Mouse (Mus musculus) ES-CJ7 (cell line): ENCODE data around the gene Sgpp1.
"Not testable (repeated sequence)": the region's sequence is repeated elsewhere in the genome, so short reads cannot be mapped to it uniquely, and the experiment has no call there.

Source experiments
- DNase-seq: peaks from one replicate; pipeline ENCODE4 v3.0.0; 2011; ENCODE audit warnings: low read depth, low spot score

Sgpp1 gene

DNA sequence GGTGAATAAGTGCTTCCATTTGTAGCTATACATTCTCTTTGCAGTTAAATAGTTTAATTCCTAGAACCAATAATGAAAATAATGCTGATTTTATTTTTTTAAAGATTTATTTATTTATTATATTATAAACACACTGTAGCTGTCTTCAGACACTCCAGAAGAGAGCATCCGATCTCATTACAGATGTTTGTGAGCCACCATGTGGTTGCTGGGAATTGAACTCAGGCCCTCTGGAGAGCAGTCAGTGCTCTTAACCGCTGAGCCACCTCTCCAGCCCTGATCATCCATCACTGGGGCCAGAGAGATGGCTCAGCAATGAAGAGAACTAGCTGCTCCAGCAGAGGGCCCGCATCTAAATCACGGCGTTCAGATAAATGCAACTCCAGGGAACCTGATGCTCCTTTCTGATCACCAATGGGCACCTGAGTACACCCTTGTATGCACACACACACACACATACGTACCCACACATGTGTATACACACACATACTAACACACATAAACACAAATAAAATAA is 3.5 kb downstream of the Sgpp1 start:
- no peak for DNase-seq

- no peak for DNase-seq
Observed at GRCm38 (mm10) chr12:75731508-75731907, 4.0 kb downstream of the Sgpp1 start.

GRCm38 (mm10) chr12:75730458-75730857 is 5.1 kb downstream of the Sgpp1 start:
- DNase-seq, result no peak

GRCm38 (mm10) chr12:75729876-75730275 is 5.7 kb downstream of the Sgpp1 start:
- DNase-seq, result no peak

GRCm38 (mm10) chr12:75727333-75728125 is 8.0 kb downstream of the Sgpp1 start:
- DNase-seq, result no peak

DNA sequence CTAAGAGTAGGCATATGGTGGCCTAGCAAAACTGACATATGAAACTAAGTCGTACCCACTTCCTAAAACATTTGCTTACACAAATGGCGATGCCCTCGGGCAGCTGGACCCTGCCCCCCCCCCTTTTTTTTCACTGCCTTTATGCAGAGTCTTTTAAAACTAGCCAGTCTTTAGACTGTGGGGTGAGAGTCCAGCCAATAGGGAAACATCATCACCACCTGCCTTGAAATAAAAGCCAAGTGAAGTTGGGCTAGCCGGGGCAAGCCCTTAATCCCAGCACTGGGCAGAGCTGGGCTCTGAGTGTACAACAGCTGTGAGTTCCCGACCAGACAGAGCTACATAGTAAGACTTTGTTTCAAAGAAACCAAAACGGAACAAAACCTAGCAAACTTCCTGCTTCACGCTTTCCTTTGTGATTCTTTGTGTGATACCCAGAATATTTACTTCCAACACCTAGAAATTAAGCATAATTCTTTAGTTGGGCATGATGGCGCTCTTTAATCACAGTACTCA is 9.1 kb downstream of the Sgpp1 start:
- DNase-seq, result no peak

GRCm38 (mm10) chr12:75724621-75725324 is 10.8 kb downstream of the Sgpp1 start:
- DNase-seq, result peak; percentile 4

- no peak for DNase-seq
Observed at GRCm38 (mm10) chr12:75723839-75724463, 11.6 kb downstream of the Sgpp1 start.

GRCm38 (mm10) chr12:75721941-75722340 is 13.6 kb downstream of the Sgpp1 start:
- no peak for DNase-seq

DNA sequence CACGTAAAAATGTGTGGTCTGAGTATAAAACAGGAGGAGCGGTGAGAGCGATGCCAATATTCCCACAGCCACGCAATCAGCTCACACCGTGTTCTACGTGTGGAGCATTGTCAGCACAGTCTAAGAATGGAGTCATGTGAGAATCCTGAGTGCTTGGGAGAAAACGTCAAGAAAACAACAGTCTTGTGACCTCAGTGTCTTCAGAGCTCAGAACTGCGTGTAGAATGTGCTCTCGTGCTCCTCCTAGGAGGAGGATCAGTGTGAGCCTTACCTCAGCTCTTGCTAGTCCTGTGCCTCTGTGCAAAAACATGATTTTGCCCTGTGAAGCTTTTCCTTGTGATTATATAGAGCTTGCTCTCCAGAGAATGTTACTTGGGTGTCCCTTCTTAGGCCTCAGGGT is 14.5 kb downstream of the Sgpp1 start:
- DNase-seq, result no peak

DNA sequence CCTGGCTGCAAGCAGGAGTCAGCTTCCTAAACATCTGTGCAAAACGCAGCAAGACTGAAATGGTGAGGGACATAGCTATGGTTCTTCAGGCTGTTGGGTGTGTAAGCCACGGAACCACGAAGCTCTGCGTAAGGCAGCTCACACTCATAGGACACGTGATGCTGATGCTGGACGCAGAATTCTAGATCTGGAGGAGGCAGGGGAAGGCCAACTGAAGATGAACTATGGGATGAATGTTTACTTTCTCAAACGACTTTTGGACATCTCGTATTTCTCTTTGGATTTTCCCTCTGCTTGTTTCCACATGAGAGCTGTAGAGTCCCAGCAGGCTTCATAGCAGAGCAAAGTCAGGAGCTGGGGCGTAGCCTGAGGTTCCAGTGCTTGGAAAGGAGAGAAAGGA is 21.9 kb downstream of the Sgpp1 start:
- DNase-seq, result no peak

DNA sequence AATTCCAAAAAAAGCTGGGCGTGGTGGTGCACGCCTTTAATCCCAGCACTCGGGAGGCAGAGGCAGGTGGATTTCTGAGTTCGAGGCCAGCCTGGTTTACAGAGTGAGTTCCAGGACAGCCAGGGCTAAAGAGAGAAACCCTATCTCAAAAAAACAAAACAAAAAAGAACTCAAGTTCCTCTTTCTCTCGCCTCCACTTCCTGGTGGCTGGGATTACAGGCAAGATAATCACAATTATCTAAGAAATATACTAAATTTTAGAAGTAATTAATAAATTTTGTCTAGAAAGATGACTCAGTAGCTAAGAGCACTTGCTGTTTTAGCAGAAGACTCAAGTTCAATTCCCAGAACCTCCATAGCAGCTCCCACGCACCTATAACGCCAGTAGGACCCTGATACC is 22.6 kb downstream of the Sgpp1 start:
- DNase-seq, result not testable (repeated sequence)

- no peak for DNase-seq
Observed at GRCm38 (mm10) chr12:75710596-75711376, 24.7 kb downstream of the Sgpp1 start.

- DNase-seq, result no peak
Observed at GRCm38 (mm10) chr12:75709506-75709905, 26.0 kb downstream of the Sgpp1 start.

GRCm38 (mm10) chr12:75706670-75707069 is 28.9 kb downstream of the Sgpp1 start:
- no peak for DNase-seq

GRCm38 (mm10) chr12:75702739-75703122 is 32.8 kb downstream of the Sgpp1 start:
- no peak for DNase-seq

GRCm38 (mm10) chr12:75702084-75702738 is 33.3 kb downstream of the Sgpp1 start:
- no peak for DNase-seq

DNA sequence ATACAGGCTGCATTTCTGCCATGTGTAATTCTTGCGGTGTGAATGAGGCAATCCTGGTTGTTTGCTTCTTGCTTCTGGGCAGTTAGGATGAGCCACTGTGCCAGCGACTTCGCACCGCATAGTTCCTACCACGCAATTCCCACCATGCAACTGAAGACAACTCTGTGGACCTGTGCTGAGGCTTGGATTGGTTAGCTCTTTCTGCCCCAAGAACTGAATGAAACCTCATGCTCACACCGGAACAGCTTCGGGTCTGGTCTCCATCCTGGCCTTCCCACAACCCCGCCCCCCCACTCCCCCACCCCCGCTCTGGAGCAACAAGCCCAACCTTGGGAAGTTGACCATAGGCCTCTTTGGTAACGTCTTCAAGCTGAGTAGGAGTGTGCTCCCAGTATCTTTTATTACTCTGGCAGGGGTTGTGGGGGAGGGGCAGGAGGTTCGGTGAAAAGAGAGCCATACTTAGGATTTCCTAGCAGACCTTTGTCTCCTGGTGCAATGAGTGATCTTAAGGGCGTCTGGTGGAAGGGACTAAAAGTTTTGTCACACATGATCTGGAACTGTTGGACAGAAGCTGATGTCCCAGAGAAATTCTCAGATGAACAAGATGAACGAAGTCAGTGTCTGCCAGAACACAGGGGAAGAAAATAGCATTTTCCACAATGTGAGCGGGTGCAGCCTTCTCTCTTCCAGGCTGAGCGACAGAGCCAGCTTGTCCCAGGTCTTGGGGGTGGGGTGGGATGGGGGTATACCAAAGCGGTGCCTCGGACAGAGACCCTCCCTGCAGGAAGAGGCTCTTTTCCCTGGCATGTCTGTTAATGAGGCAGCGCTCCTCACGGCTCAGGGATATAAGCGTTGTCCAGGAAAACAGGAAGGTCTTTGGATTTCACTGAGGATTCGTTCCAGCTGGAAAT is 34.1 kb downstream of the Sgpp1 start:
- peak; percentile 59 for DNase-seq

GRCm38 (mm10) chr12:75698692-75699091 is 36.8 kb downstream of the Sgpp1 start:
- peak; percentile 64 for DNase-seq

DNA sequence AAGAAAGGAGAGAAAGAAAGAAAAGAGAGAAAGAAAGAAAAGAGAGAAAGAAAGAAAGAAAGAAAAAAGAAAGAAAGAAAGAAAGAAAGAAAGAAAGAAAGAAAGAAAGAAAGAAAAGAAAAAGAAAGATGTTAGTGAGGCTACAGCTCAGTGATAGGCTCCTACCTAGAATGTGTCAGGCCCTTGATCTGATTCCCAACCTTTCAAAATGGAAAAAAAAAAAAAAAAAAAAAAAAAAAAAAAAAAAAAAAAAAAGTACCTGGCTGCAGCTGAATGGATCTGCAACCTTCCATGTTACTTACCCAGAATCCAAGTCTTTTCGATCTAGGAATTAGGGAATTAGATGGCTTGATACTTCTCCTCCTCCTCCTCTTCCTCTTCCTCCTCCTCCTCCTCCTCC is 39.7 kb downstream of the Sgpp1 start:
- not testable (repeated sequence) for DNase-seq
